Mouse (Mus musculus) CD8-positive naive resting alpha-beta T cell, adult 2 months (primary cell): Measurements from ENCODE around the gene Timp3.
"Not testable (repeated sequence)": the region's sequence is repeated elsewhere in the genome, so short reads cannot be mapped to it uniquely, and the experiment has no call there.

Experiments
- DNase-seq, 2 experiments: peaks; one replicate each; pipeline ENCODE4 v3.0.0; 2022; ENCODE audit warnings: low read depth in 2 of 2, low spot score in 2 of 2

The Timp3 gene

DNA sequence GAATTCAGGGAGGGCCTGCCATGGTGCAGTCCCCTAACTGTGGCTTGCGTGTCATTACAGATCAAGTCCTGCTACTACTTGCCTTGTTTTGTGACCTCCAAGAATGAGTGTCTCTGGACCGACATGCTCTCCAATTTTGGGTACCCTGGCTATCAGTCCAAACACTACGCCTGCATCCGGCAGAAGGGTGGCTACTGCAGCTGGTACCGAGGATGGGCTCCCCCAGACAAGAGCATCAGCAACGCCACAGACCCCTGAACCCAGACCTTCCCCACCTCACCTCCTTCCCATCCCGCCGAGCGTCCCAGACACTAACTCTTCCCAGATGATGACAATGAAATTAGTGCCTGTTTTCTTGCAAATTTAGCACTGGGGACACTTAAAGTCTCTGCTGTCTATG lies 45.5 kb downstream of the Timp3 start:
- no peak for DNase-seq

- no peak for DNase-seq
Observed at GRCm38 (mm10) chr10:86346235-86346840, 46.2 kb downstream of the Timp3 start.

- no peak for DNase-seq
Observed at GRCm38 (mm10) chr10:86351287-86351686, 51.1 kb downstream of the Timp3 start.

DNA sequence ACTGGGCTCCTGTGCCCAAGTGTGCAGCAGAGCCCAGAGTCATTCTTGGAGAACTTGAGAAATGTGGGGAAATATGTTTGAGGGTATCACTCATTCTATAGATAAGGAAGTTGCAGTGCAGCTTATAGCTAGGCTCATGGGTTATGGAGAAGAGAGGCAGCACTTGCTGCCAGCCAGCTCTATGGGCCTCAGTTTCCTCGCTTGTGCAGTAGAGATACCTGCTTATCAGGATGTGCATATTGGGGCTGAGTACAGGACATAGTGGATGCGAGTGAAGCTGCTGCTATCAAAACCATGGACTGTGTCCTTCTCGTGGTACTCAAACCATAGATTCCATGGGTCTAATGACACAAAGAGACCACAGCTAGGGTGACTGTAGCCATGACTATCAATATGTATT lies 52.3 kb downstream of the Timp3 start:
- DNase-seq, result no peak

- DNase-seq, result no peak
Observed at GRCm38 (mm10) chr10:86356819-86357563, 56.8 kb downstream of the Timp3 start.

- no peak for DNase-seq
Observed at GRCm38 (mm10) chr10:86358307-86358975, 58.3 kb downstream of the Timp3 start.

DNA sequence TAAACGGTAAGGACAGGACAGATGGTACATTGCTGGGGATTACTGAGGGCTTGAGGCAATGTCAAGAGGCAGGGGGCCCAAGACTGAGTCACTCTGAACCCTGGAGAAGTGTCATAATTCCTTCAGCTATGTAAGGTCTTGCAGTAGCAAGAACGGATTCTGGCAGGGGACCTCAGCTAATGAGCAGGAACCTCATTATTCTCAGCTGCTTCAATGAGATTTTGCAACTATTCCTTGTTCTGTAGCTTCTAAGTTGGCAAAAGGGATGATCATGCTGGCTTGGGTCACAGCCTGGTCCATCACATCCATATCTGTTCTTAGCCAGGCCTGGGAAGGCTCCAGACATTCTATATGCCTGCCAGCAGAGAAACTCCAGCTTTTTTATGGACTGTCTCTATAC lies 59.0 kb downstream of the Timp3 start:
- DNase-seq, result no peak

- DNase-seq, result no peak
Observed at GRCm38 (mm10) chr10:86359699-86360098, 59.5 kb downstream of the Timp3 start.

DNA sequence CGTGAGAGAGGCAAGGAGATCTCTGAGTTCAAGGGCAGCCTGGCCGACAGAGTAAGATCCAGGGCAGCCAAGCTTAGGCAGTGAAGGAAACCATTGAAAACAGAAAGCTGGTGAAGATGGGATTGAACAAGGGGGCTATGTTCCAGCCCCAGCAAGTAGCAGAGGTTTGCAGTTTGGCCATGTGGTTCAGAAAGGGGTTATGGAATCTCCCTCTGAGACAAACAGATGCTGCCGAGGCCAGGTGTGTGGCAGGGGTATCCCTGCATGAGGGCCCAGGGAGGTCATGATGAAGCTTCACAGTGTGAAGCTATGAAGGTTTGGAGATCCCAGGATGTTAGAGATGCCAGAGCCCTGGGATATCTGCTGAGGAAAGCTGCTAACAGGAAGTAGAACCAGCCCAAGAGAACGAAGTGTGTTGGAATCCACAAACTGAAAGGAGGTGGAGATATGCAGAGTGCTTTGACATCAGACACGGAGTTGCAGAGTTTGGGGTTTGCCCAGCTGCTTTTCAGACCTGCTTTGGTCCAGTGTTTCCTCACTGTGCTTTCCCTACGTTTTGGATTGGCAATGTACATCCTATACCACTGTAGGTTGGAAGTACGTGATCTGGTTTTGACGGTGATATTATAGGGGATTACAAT lies 63.6 kb downstream of the Timp3 start:
- no peak for DNase-seq

DNA sequence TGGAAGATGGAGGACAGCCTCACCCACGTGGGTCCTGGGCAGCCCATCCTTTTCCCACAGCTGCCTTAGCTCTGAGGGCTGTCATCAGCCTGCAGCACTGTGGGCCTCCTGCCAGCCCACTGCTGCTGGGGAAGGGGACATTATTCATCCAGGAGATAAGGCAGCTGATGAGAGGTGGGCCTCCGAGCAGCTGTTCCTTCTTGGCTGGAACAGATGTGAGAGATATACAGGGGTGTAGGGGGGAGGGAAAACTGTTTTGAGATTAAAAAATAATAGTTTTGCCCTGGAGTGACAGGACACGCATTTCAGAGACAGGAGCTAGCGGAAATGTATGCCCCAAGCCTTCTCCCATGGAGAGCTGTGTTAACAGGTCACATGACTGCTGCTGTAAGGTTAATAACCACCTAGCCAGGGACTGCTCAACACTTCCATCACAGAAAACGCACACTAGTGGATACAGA lies 65.5 kb downstream of the Timp3 start:
- DNase-seq, result no peak

DNA sequence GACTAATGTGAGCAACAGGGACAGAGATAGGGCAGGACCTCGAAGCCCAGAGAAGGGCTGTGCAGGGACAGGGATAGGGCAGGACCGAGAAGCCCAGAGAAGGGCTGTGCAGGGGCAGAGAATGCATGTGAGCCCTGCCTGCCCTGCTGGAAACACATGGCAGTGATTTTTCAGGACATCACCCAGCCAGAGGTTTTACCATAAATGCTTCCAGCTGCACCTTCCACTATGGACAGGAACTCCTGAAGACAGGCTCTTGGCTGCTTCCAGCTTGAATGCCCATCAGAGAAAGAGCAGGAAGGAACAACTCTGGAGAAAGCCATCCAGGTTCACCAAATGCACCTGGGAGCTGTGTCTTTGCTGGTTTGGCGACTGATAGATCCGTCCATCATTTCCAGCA lies 67.2 kb downstream of the Timp3 start:
- DNase-seq, result no peak

- DNase-seq, result no peak
Observed at GRCm38 (mm10) chr10:86368811-86369210, 68.6 kb downstream of the Timp3 start.

DNA sequence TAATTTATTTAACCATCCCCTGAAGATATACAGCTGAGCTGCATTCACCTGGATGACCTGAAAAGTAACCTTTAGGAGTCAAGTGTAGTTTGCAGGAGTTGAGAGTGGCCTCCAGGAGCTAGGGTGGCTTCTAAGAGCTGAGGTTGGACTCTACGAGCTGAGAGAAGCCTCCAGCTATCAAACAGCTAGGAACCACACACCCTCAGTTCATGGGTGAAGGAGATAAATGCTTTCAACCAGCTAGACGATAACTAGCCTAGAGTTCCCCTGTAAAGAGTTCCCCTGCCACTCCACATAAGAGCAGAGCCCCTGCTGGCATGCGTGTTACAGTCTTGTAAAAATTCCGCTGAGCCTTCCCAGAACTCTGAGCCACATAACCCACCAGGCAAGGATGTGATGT lies 69.2 kb downstream of the Timp3 start:
- no peak for DNase-seq

DNA sequence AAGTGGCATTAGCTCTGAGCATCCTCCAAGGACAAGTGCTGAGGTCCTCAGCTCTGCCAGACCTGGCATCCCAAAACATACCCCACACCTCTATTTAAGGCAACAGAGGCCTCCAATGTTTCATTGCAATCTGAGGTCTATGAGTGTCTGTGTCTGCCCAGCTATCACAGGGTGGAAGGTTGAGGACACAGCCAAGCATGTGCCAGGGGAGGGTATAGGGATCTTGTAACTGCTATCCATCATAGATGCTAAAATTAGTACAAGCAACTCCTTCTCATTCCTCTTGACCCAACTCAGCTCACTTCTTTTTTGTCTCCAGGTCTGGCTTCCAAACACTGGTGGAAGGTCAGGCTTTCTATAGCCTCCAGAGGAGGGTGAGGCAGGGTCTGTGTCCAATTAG lies 71.4 kb downstream of the Timp3 start:
- no peak for DNase-seq

GRCm38 (mm10) chr10:86374061-86374460 lies 73.9 kb downstream of the Timp3 start:
- DNase-seq, result no peak

DNA sequence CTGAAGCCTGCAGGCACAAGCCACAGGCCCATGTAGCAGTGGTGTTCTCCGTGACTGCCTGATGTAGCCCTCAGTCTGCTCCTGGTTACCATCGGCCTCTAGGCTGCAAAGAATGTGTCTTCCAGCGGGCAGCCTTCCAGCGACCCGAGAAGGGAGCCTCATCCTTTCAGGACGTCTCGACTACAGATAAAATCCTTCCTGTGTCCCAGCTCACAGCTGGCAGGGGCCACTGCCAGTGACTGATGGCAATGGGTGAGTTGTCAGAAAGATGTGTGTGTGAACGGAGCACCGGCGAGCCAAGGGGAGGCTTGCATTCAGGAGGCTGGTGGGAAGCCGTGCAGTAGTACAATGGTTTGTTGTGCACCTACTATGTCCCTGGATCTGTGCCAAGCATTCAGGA lies 75.7 kb downstream of the Timp3 start:
- DNase-seq, result no peak

GRCm38 (mm10) chr10:86376392-86377185 lies 76.4 kb downstream of the Timp3 start:
- DNase-seq, result no peak

- not testable (repeated sequence) for DNase-seq
Observed at GRCm38 (mm10) chr10:86378803-86379202, 78.6 kb downstream of the Timp3 start.

- DNase-seq, result no peak
Observed at GRCm38 (mm10) chr10:86380626-86381025, 80.5 kb downstream of the Timp3 start.

DNA sequence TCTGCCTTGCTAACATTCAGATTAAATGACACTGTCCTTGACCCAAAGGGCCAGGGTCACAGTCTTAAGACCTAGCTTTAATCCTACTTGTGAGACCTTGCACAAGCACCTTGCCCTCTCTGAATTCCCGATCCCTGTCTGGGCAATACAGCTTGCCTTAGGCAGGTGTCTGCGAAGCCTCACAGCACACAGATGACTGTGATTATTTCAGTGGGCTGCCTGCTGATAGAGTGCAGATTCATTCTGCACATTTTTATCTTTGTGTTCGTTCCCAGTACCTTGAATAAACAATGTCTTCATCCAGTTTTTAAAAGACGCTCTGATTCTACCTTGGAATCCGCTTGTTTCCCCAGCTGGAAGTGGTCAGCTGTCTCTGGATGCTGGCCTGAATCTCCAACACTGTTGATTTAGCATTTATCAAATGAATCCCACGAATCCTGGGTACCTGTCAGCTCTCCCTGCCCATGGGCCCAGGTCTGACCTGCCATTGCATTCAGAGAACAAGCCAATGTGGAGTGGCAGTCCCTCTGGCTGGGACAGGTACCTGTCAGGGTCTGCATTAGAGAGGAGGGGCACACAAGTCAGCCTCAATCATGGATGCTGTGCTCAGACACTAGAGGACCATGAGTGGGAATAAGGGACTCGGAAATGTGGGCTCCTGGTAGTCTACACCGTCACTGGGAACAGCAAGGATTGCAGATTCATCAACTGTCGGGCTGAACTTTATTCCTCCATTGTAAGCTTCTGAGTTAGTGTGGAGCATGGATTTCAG lies 81.2 kb downstream of the Timp3 start:
- no peak for DNase-seq
